Mouse (Mus musculus) lung, adult 2 months (tissue): ENCODE data around the gene Gm10563. TPM values are rescaled to one million over a fixed set of nuclear protein-coding genes. Genes with fewer than 3 reads are reported as not detected.

Experiments
- DNase-seq: peaks from one replicate; pipeline ENCODE4 v3.0.0; 2022
- H3K4me1 ChIP-seq: fragments of 200-500 bp; 2 replicates; pipeline ENCODE4 v1.6.1; 2011; ENCODE audit warnings: low read length; ENCODE audit not compliant: control insufficient read depth, insufficient read depth
- H3K4me3 ChIP-seq: fragments of 200-500 bp; replicated peaks from 2 replicates; pipeline ENCODE3; 2011; ENCODE audit warnings: low read depth, mild to moderate bottlenecking, control low read depth, low read length; ENCODE audit errors: extremely low read depth
- CTCF ChIP-seq: fragments of 200-500 bp; IDR thresholded peaks from 2 replicates; pipeline ENCODE4 v1.5.1; 2011; ENCODE audit warnings: mild to moderate bottlenecking, low read length, control low read depth; ENCODE audit not compliant: insufficient read depth
- POLR2A ChIP-seq: fragments of 200-500 bp; IDR thresholded peaks from 2 replicates; pipeline ENCODE4 v1.6.1; 2011; ENCODE audit warnings: low read depth, mild to moderate bottlenecking, control low read depth, low read length, borderline replicate concordance; ENCODE audit errors: extremely low read depth
- WGBS: fragments of 180-500 bp; shearing (Covaris S2); methylation state at CpG from one replicate; pipeline ENCODE4 v1.1.7; 2018; 5-methylcytosine and 5-hydroxymethylcytosine counted together
- polyA plus RNA-seq: library from polyadenylated mRNA; depleted of rRNA; stranded (reverse); fragments of >200 nt; gene quantifications from 2 replicates; pipeline ENCODE4 v1.2.3, GENCODE M21; 2012

Gm10563 gene
- polyA plus RNA-seq, 1 experiment, result not detected

DNA sequence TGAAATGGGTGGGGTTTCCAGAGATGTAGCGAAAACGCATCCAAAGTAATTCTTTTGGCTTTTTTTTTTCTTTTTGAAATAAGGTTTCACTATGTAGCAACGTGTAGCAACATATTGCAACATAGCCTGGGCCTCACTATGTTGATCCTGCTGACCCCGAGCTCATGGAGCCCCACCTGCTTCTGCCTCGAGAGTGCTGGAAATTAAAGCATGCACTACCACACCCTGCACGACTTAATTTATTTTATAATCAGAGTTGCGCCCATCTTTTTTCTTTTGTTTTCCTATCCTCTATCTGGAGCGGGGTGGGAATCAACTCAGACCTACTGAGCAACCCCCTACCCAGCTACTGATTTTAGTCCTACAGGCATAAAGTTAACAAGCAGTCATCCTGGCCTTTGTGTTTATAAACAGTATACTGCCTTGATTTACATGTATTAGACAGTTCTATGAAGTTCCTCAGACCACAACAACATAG, 24.4 kb upstream of the Gm10563 start:
- no peak for TF ChIP-seq POLR2A
- TF ChIP-seq CTCF, result no peak
- WGBS, result 1% methylated on average over 8 of the region's 8 CpGs
- no peak for DNase-seq
- Histone ChIP-seq H3K4me3 (peak overlapping the region; percentile 84), H3K4me1 (peaks cover 6% of the 10 kb centered on the region)

DNA sequence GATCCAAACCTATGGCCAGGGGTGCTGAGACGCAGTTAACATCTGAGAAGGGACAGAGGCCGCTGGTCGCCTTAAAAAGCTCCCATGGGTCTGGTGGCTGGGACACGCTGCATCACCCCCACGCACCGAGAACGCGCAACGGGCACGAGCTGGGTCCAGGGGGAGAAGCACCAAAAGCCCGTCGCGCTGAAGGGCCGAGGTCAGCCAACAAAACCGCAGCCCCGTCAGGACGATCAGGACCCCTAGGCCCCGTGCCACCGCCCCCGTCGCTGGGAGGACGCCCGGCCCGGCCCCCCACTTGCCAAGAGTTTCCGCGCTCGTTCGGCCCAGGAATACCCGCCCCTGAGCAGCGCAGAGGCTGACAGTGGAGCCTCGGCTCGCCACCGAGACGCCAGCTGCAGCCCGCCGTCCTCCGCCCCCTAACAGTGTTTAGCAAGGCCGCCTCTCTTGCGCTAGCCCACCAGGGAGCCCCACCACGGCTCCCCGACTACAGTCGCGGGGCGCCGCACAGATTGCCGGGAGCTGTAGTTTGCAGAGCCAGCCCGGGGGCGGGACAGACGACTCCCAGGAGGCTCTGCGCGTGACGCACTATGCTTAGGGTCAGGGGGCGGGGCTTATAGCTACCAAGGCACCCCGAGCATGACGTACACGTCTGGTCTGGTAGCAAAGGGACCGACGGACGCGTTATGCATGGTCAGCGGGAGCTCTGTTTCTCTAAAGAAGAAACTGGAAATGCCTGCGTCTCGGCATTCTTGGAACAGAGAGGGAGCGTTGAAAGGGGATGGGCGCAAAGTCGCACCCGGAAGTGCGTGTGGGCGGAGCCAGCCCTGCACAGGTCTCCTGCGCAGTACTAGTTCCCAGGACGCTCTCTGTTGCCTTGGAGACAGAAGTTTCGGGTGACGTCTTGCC, 23.7 kb upstream of the Gm10563 start, which contains the start of gene Mib2:
TSS of gene Mib2 (minus strand) at position 510 of the 909 bp plus-strand sequence.
- under 1% methylated on average over 73 of the region's 73 CpGs for WGBS
- peak; percentile 97 for DNase-seq

DNA sequence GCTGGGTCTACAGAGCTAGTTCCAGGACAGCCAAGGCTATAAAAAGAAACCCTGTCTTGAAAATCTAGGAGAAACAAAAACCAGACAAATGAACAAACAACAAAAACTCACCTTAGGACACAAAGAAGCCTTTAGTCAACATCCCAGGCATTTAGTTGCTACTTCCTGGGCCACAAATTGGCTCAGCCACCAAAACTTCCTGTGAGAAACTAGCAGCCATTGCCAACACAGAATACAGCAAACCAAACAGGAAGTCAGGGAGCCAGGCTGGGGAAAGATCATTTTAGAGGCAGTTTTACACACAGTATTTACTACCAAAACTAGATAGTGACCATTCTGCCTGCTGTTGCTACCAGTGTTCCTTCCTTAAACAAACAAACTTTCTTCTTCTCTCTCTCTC, 21.7 kb upstream of the Gm10563 start:
- TF ChIP-seq CTCF (no peak), POLR2A (no peak)
- H3K4me1 ChIP-seq, result peaks cover 6% of the 10 kb centered on the region
- no peak for DNase-seq

More for the DNA sequence above, 23.7 kb upstream of the Gm10563 start, which contains the start of gene Mib2:
- 0 out of 2 replicates have a peak, but pooled peaks have one; percentile 46 for TF ChIP-seq POLR2A
- TF ChIP-seq CTCF, result no peak
- H3K4me1 ChIP-seq, result peaks cover 6% of the 10 kb centered on the region
- peak within 1 kb of the TSS; percentile 84 for H3K4me3 ChIP-seq

GRCm38 (mm10) chr4:155660641-155661040, 15.4 kb upstream of the Gm10563 start:
- H3K4me1 ChIP-seq, result no peaks in the 10 kb centered on the region
- 70% methylated on average over 12 of the region's 12 CpGs for WGBS
- DNase-seq, result no peak
- TF ChIP-seq CTCF (no peak), POLR2A (no peak)
- H3K4me3 ChIP-seq, result no peak overlapping the region

More for the DNA sequence above, 21.7 kb upstream of the Gm10563 start:
- H3K4me3 ChIP-seq, result no peak overlapping the region

- no peak for DNase-seq
- 89% methylated on average over 10 of the region's 10 CpGs for WGBS
- no peak overlapping the region for H3K4me3 ChIP-seq
- TF ChIP-seq POLR2A (no peak), CTCF (no peak)
- H3K4me1 ChIP-seq, result no peaks in the 10 kb centered on the region
These were observed 13.8 kb upstream of the Gm10563 start for GRCm38 (mm10) chr4:155658961-155659360.

DNA sequence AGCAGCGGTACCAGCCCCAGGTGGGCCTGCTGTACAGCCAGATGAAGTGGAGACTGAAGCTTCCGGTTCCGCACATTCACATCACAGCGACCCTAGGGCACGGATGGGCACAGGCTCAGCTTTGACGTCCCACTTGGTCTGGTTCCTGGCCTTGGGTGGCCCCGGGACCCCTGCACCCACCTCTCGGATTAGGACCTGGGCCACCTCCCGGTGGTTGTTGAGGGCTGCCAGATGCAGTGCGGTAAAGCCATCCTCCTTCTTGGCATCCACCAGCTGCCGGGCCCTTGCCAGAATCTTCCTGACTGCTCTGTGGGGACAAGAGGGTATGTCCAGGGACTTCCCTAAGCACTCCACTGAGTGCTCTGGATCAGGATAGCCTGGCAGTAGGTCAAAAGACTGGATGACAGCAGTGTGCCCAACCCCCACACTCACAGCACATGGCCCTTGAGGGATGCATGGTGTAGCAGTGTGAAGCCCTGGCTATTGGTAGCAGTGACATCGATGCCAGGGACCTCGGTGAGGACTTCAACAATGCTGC, 11.1 kb upstream of the Gm10563 start:
- 88% methylated on average over 13 of the region's 13 CpGs for WGBS
- TF ChIP-seq CTCF (no peak), POLR2A (no peak)
- Histone ChIP-seq H3K4me3 (no peak overlapping the region), H3K4me1 (peaks cover 11% of the 10 kb centered on the region)
- no peak for DNase-seq

DNA sequence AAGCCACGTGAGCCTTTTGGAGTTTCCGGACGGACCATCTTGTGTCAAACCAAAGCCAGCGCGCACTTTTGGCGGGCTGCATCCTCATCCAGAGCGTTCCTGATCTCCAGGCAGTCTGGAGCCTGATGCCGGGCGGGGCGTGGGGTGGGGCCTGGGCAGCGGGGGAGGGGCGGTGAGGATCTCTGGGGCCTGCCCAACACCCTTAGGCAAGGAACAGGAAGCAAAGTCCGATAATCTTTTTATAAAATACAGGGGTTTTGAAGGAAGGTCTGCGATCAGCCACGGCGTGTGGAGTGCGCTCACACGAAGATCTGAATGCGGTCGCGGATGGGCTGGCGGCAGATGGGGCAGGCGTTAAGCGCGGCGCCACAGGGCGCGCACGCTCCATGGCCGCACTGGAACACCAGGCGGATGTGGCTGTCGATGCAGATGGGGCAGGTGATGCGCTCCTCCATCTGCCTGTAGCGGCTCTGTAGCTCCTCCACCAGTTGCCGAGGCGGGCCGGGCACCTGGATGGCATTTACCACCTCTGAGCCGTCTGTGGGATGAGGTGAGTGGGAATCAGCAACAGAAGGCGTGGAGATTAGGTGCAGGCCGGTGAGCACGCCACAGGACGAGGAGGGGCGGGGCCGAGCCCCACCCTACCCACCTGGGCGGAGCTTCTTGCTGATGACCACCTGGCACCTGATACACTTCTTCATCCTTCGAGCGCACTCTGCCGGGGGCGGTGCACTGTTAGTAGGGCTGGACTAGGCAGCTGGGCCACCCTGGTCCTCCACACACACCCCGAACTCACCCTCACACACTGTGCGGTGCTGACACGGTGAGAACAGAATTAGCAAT, 9.5 kb upstream of the Gm10563 start:
- 5% methylated on average over 52 of the region's 52 CpGs for WGBS
- DNase-seq, result peak; percentile 59
- TF ChIP-seq POLR2A, result peak; percentile 29; the same call in 1 of the 2 replicates
- no peak for TF ChIP-seq CTCF
- Histone ChIP-seq H3K4me3 (peak overlapping the region; percentile 48), H3K4me1 (peaks cover 11% of the 10 kb centered on the region)

GRCm38 (mm10) chr4:155654183-155654455, 8.9 kb upstream of the Gm10563 start:
- peaks cover 11% of the 10 kb centered on the region for H3K4me1 ChIP-seq
- TF ChIP-seq POLR2A (no peak), CTCF (no peak)
- no peak for DNase-seq
- 5% methylated on average over 6 of the region's 6 CpGs for WGBS
- peak overlapping the region; percentile 11 for H3K4me3 ChIP-seq

DNA sequence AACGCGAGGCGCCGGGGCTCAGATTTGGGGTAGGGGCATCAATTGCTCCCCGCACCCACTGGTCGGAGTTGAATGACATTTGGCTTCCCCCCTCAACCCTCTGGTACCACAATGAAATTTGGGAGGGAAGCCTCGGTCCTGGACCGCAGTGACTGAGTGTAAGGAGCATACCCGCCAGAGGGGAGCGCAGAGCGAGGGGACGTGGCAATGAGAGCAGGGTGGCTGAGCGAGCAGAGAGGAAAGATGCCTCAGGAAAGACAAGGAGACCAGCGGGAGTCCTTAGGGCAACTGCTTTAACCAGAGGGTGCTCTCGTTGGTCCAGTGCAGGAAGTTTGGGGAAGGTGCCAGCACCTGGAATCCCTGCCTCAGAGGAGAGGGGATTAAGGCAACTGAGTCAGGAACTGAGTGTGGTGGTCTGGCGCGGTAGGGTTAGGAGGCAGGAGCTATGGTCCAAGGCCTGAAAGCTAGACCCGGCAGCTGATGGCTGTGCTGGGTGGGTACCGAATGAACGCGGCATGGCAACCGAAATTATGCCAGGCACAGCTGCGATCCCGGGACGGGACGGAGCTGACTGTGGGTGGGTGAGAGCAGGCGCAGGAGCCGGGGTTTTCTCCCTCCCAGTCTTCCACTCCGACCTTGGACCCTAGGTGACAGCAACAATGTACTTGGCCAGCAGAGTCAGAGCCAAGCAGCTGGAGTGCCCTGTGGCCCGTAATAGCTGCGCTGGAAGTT, 8.4 kb upstream of the Gm10563 start:
- peaks cover 11% of the 10 kb centered on the region for H3K4me1 ChIP-seq
- DNase-seq, result peak; percentile 25
- H3K4me3 ChIP-seq, result peak overlapping the region; percentile 9
- TF ChIP-seq CTCF (no peak), POLR2A (no peak)
- WGBS, result 3% methylated on average over 31 of the region's 31 CpGs
